Mouse (Mus musculus) midbrain, embryonic 16.5 days (tissue): ENCODE data around the gene Coro1a. TPM values are rescaled to one million over a fixed set of nuclear protein-coding genes. Genes with fewer than 3 reads are reported as not detected.

ENCODE experiments used
- ATAC-seq: fragments of 200-750 bp; cut with Nextera tagmentation; 2 replicates; pipeline ENCODE4 v1.8.0; 2017; ENCODE audit warnings: moderate TSS enrichment
- H3K27ac ChIP-seq: fragments of 300-500 bp; sonication (generic); 2 replicates; pipeline ENCODE4 v1.5.1; 2014; ENCODE audit warnings: mild to moderate bottlenecking, low read length, mixed read lengths
- H3K27me3 ChIP-seq: fragments of 300-500 bp; sonication (generic); 2 replicates; pipeline ENCODE4 v1.6.1; 2014; ENCODE audit warnings: low read depth, low read length, mixed read lengths; ENCODE audit not compliant: control insufficient read depth, insufficient read depth
- H3K36me3 ChIP-seq: fragments of 300-500 bp; sonication (generic); 2 replicates; pipeline ENCODE4 v1.6.1; 2014; ENCODE audit warnings: mild to moderate bottlenecking, low read length, moderate library complexity, mixed read lengths; ENCODE audit not compliant: control insufficient read depth, insufficient read depth
- H3K4me1 ChIP-seq: fragments of 300-500 bp; sonication (generic); 2 replicates; pipeline ENCODE4 v1.6.1; 2014; ENCODE audit warnings: mild to moderate bottlenecking, low read length, mixed read lengths; ENCODE audit not compliant: control insufficient read depth, insufficient read depth
- H3K4me2 ChIP-seq: fragments of 300-500 bp; sonication (generic); 2 replicates; pipeline ENCODE4 v1.6.1; 2014; ENCODE audit warnings: mild to moderate bottlenecking, low read length, mixed read lengths
- H3K4me3 ChIP-seq: fragments of 300-500 bp; sonication (generic); 2 replicates; pipeline ENCODE4 v1.5.1; 2014; ENCODE audit warnings: low read depth, mild to moderate bottlenecking, low read length, moderate library complexity, mixed read lengths
- H3K9ac ChIP-seq: fragments of 300-500 bp; sonication (generic); 2 replicates; pipeline ENCODE4 v1.6.1; 2014; ENCODE audit warnings: low read depth, low read length, mixed read lengths
- H3K9me3 ChIP-seq: fragments of 300-500 bp; sonication (generic); replicated peaks from 2 replicates; pipeline ENCODE4 v1.6.1; 2014; ENCODE audit warnings: mild to moderate bottlenecking, low read length, mixed read lengths; ENCODE audit not compliant: control insufficient read depth, poor library complexity, severe bottlenecking
- WGBS: fragments of 180-500 bp; shearing (Covaris S2); extraction: QIAGEN DNeasy Blood & Tissue Kit; methylation state at CpG from one replicate; pipeline ENCODE4 v1.1.7; 2014; 5-methylcytosine and 5-hydroxymethylcytosine counted together
- polyA plus RNA-seq: library from polyadenylated mRNA; unstranded; fragments of >200 nt; fragmentation: Nextera tagmentation; extraction: Ambion mirVana; gene quantifications from 2 replicates; pipeline ENCODE4 v1.2.1, GENCODE M21; 2015

The Coro1a gene
- 114 and 122 TPM in 2 replicates for polyA plus RNA-seq

DNA sequence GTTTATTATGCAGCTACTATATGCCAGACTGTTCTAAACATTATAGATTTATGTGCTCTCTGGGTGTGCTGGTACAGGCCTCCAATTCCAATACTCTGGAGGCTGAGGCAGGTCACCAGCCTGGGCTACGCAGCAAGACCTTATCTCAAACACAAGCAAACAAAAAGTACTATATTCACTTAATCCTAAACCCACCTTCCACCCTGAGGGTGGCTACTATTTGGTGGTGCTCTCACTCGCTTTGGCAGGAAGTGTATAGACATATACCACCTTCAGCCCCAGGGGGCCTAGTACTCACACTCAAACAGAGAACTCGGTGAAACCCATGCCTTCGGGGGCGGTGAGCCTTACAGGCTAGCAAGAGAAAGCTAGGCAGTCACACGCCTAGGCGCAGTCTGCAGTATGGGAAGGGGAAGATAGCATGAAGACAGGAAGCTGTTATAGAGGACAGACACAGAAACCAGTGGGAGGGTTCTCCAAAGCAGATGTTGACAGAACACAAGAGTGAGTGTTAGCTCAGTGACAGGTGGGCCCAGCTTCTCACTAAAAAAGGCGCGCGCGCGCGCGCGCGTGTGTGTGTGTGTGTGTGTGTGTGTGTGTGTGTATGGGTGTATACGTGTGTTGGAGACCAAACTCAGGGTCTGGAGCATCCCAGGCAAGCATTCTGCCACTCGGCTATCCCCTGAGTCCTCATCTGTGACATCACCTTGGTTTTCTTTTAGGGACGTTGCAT lies at the start of gene Coro1a:
Gene Coro1a, minus strand, starts transcription at position 346 of the 733 bp plus-strand sequence.
- H3K4me1 ChIP-seq, result peaks cover 14% of the 10 kb centered on the region
- H3K9me3 ChIP-seq, result peaks cover 4% of the 10 kb centered on the region
- H3K4me3 ChIP-seq, result no peak within 1 kb of the TSS
- no peaks in the 10 kb centered on the region for H3K27me3 ChIP-seq
- WGBS, result 89% methylated on average over 19 of the region's 19 CpGs
- H3K27ac ChIP-seq, result no peak within 1 kb of the TSS
- no peak within 1 kb of the TSS for H3K9ac ChIP-seq
- H3K4me2 ChIP-seq, result no peak within 1 kb of the TSS
- ATAC-seq, result no peak
- no peaks in the 10 kb centered on the region for H3K36me3 ChIP-seq

DNA sequence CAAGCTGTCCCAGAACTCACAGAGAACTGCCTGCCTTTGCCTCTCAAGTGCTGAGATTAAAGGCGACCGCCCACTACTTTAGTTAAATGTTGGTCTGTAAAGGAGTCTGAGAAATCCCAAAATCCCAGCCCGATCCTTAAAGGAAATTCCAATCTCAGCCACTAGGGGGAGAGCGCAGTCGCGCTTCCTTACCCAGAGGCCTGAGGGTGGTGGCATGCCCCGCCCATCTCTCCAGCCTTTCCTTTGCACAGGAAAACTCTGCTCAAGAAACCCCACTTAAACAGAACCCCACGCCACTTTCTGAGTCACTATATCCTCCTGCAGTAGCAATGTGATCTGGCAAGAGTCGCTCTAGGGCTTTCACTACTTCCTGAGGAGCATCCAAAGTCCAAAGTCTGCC lies 47.3 kb upstream of the Coro1a start:
- H3K36me3 ChIP-seq, result no peaks in the 10 kb centered on the region
- H3K4me1 ChIP-seq, result no peaks in the 10 kb centered on the region
- H3K4me3 ChIP-seq, result no peak overlapping the region
- H3K27ac ChIP-seq, result no peak overlapping the region
- 2% methylated on average over 9 of the region's 9 CpGs for WGBS
- no peak overlapping the region for H3K9ac ChIP-seq
- H3K9me3 ChIP-seq, result no peaks in the 10 kb centered on the region
- peak; percentile 37; the same call in 1 of the 2 replicates for ATAC-seq
- no peak overlapping the region for H3K4me2 ChIP-seq
- no peaks in the 10 kb centered on the region for H3K27me3 ChIP-seq

DNA sequence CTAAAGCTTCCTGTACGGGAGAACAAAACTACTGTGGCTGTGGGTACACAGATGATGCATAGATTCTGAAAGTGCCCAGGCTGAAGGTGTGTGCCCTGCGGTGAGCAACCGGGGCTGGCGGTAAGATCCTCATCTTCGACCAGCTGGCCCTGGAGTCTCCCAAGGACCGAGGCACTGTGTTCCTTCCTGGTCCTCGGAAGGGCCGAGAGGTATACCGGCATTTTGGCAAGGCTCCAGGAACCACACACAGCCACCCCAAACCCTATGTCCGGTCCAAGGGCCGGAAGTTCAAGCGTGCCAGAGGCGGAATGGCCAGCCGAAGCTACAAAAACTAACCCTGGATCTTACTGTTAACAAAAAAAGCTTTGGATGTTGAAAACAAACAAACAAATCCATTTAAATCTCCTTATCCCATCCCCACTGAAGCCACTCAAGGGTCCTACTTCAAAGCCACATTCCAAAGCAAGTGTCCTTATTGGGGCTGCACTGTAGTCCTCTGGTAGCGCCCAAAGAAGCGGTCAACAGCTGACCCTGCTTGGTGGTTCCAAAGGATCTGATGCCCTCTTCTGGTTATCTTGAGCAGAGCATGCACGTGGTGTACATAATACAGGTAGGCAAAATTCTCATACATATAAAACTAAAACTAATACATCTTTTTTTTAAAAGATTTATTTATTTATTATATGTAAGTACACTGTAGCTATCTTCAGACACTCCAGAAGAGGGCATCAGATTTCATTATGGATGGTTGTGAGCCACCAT lies 42.2 kb upstream of the Coro1a start:
- H3K27me3 ChIP-seq, result no peaks in the 10 kb centered on the region
- H3K4me3 ChIP-seq, result no peak overlapping the region
- no peak overlapping the region for H3K4me2 ChIP-seq
- H3K27ac ChIP-seq, result no peak overlapping the region
- H3K9me3 ChIP-seq, result no peaks in the 10 kb centered on the region
- no peak overlapping the region for H3K9ac ChIP-seq
- WGBS, result 96% methylated on average over 17 of the region's 17 CpGs
- no peaks in the 10 kb centered on the region for H3K4me1 ChIP-seq
- no peak for ATAC-seq
- no peaks in the 10 kb centered on the region for H3K36me3 ChIP-seq

DNA sequence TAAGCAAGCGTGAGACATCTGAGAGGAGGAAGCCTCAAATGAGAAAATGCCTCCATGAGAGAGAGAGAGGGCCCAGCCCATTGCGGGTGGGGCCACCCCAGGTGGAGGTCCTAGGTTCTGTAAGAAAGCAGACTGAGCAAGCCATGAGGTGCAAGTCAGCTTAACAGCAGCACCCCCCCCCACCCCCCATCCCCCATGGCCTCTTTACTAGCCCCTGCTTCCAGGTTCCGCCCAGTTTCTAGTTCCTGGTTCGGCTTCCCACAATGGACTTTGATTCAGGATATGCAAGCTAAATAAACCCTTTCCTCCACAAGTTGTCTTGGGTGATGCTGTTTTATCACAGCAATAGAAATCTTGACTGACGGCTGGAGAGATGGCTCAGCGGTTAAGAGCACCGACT lies 41.2 kb upstream of the Coro1a start:
- no peak overlapping the region for H3K9ac ChIP-seq
- H3K27ac ChIP-seq, result no peak overlapping the region
- no peaks in the 10 kb centered on the region for H3K9me3 ChIP-seq
- no peaks in the 10 kb centered on the region for H3K4me1 ChIP-seq
- no peak for ATAC-seq
- H3K4me2 ChIP-seq, result no peak overlapping the region
- no peaks in the 10 kb centered on the region for H3K27me3 ChIP-seq
- no peaks in the 10 kb centered on the region for H3K36me3 ChIP-seq
- H3K4me3 ChIP-seq, result no peak overlapping the region
- 75% methylated on average over 7 of the region's 7 CpGs for WGBS

DNA sequence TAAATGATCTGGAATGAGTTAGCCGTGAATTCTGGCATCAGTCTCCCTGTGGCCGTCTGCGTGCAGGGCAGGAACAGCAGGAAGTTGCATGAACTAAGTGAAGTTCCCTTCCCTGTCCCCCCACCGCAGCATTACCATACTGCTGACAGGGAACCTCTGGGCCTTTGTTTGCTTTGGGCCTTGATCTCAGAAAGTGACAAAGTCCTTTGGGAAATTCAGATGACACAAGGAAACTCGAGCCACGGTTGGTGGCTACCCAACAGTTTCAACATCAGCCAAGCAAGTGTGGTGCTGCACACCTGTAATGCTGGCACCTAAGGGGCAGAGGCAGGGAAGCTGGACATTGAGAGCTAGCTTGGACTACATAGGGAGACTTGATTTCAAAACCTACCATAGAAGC lies 39.2 kb upstream of the Coro1a start:
- whole genome bisulfite sequencing, result 48% methylated on average over 6 of the region's 6 CpGs
- Histone ChIP-seq H3K4me1 (no peaks in the 10 kb centered on the region), H3K9me3 (no peaks in the 10 kb centered on the region), H3K27me3 (no peaks in the 10 kb centered on the region), H3K4me2 (no peak overlapping the region), H3K36me3 (no peaks in the 10 kb centered on the region), H3K27ac (no peak overlapping the region), H3K4me3 (no peak overlapping the region), H3K9ac (no peak overlapping the region)
- ATAC-seq, result no peak

DNA sequence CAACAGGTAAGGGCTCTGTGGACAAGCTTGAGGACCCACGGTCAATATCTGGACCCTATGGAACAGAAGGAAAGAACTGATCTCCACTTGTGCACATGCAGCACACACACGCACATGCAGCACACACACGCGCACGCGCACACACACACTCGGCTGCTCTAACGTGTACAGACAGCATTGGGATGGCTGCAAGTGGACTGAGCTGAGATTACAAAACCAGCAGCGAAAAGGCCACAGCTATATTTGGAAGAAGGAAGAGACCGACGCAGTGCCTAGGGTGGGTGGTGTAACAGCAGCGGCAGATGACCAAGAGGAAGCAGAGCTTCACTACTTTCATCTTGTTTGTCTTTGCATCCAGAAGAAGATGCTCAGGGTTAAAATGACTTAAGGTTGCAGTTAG lies 38.5 kb upstream of the Coro1a start:
- Histone ChIP-seq H3K4me2 (no peak overlapping the region), H3K4me1 (no peaks in the 10 kb centered on the region), H3K27me3 (no peaks in the 10 kb centered on the region), H3K9me3 (no peaks in the 10 kb centered on the region), H3K36me3 (no peaks in the 10 kb centered on the region), H3K27ac (no peak overlapping the region), H3K4me3 (no peak overlapping the region), H3K9ac (no peak overlapping the region)
- no peak for ATAC-seq
- WGBS, result 88% methylated on average over 12 of the region's 12 CpGs

DNA sequence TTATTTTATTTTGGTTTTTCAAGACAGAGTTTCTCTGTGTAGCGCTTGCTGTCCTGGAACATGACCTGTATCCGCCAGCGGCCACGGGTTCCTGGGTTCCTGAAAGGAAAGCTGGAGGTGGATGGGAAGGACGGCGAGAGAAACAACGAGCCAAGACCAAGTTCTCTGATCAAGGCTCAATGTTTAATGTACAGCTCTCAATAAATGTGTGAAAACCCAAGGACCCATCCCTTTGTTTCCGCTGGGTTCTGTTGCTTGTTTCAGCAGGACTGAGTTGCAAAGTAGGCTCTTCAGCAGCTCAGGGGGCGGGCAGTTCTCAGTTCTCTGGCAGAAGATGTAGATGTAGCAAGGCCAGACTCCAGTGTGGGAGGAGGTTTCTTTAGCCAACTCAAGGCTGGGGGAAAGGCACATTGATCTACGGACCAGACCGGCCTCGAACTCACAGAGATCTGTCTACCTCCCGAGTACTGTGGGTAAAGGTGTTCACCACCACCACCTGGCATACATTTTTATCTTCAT lies 34.4 kb upstream of the Coro1a start:
- no peak overlapping the region for H3K9ac ChIP-seq
- ATAC-seq, result no peak
- WGBS, result 93% methylated on average over 13 of the region's 13 CpGs

DNA sequence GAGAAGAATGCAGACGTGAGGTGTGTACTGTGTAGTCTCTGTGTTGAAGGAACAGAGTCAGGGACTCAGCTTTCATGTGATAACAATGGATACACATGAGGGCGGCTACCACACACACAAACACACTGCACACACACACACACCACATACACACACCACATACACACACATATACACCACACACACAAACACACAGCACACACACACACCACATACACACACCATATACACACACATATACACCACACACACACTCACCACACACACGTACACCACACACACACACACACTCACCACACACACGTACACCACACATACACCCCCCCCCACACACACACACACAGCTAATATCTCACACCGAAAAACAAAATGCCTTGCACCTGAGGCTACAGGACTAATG lies 33.9 kb upstream of the Coro1a start:
- H3K36me3 ChIP-seq, result no peaks in the 10 kb centered on the region
- no peak overlapping the region for H3K4me2 ChIP-seq
- H3K9ac ChIP-seq, result no peak overlapping the region
- no peak overlapping the region for H3K27ac ChIP-seq
- WGBS, result 81% methylated on average over 5 of the region's 5 CpGs
- no peak overlapping the region for H3K4me3 ChIP-seq
- no peaks in the 10 kb centered on the region for H3K9me3 ChIP-seq
- ATAC-seq, result no peak
- H3K27me3 ChIP-seq, result no peaks in the 10 kb centered on the region
- H3K4me1 ChIP-seq, result no peaks in the 10 kb centered on the region

More for the DNA sequence above, 34.4 kb upstream of the Coro1a start:
- Histone ChIP-seq H3K27ac (no peak overlapping the region), H3K9me3 (no peaks in the 10 kb centered on the region), H3K4me2 (no peak overlapping the region), H3K27me3 (no peaks in the 10 kb centered on the region), H3K36me3 (no peaks in the 10 kb centered on the region), H3K4me1 (no peaks in the 10 kb centered on the region), H3K4me3 (no peak overlapping the region)

DNA sequence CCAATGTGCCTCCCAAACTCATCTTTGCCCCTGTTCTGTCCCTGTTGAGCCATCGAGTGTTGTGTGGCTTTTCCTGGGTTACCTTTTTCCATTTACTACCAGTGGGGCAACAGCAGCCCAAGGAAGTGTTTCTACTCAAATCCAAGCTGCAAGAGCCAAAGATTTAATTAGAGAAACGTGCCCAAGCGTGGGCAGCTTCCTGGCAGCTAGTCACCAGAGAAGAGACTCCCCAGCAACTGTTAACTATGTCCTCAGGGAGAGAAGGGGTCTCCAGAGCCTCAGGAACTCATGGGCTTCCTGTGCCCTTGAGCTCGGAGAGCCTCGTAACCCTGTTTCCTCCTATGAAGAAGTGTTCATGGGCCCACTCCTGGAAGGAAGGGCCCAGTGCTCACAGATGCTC lies 33.4 kb upstream of the Coro1a start:
- Histone ChIP-seq H3K27ac (no peak overlapping the region), H3K9ac (no peak overlapping the region), H3K27me3 (no peaks in the 10 kb centered on the region), H3K4me1 (no peaks in the 10 kb centered on the region), H3K9me3 (no peaks in the 10 kb centered on the region), H3K4me2 (no peak overlapping the region), H3K4me3 (no peak overlapping the region), H3K36me3 (no peaks in the 10 kb centered on the region)
- 86% methylated on average over 5 of the region's 5 CpGs for WGBS
- no peak for ATAC-seq
